Mouse (Mus musculus) C2C12 (cell line): ENCODE results near the gene Gprc5c. TPM values are rescaled to one million over a fixed set of nuclear protein-coding genes. Genes with fewer than 3 reads are reported as not detected.
A peak's percentile ranks its signal among the peaks of the same experiment; 100 is the strongest.

Experiments used
- H3K27me3 ChIP-seq: one replicate; pipeline ENCODE4 v1.6.1; 2011; ENCODE audit not compliant: control insufficient read depth, insufficient read depth, insufficient read length
- H3K36me3 ChIP-seq: one replicate; pipeline ENCODE4 v1.6.1; 2011; ENCODE audit not compliant: control insufficient read depth, insufficient read depth
- H3K4me3 ChIP-seq: one replicate; pipeline ENCODE4 v1.5.1; 2011; ENCODE audit warnings: mild to moderate bottlenecking, control low read depth; ENCODE audit not compliant: poor library complexity, insufficient read depth, severe bottlenecking
- H3K79me2 ChIP-seq: one replicate; pipeline ENCODE4 v1.6.1; 2011; ENCODE audit not compliant: control insufficient read depth, insufficient read depth
- H3K79me3 ChIP-seq: one replicate; pipeline ENCODE4 v1.6.1; 2011; ENCODE audit warnings: low read depth, control low read depth
- H3ac ChIP-seq: one replicate; pipeline ENCODE3; 2011; ENCODE audit warnings: low read depth; ENCODE audit not compliant: control insufficient read depth, insufficient read length
- CEBPB ChIP-seq: IDR thresholded peaks from one replicate; pipeline ENCODE4 v1.6.1; 2011; ENCODE audit warnings: low read depth, mild to moderate bottlenecking, control low read depth, moderate library complexity
- CTCF ChIP-seq: IDR thresholded peaks from one replicate; pipeline ENCODE4 v1.5.1; 2011; ENCODE audit not compliant: control insufficient read depth, insufficient read depth, insufficient read length
- FOSL1 ChIP-seq: IDR thresholded peaks from one replicate; pipeline ENCODE4 v1.8.0; 2011; ENCODE audit warnings: mild to moderate bottlenecking, low read length; ENCODE audit not compliant: poor library complexity, insufficient read depth, severe bottlenecking
- MAX ChIP-seq: IDR thresholded peaks from one replicate; pipeline ENCODE4 v1.6.1; 2011; ENCODE audit warnings: mild to moderate bottlenecking, control low read depth
- MYOD1 ChIP-seq: IDR thresholded peaks from one replicate; pipeline ENCODE4 v1.6.1; 2011; ENCODE audit warnings: low read depth; ENCODE audit not compliant: control insufficient read depth, insufficient read length
- MYOG ChIP-seq: IDR thresholded peaks from one replicate; pipeline ENCODE4 v1.6.1; 2011; ENCODE audit not compliant: control insufficient read depth, insufficient read length; ENCODE audit errors: extremely low read depth
- USF1 ChIP-seq: IDR thresholded peaks from one replicate; pipeline ENCODE4 v1.6.1; 2011; ENCODE audit warnings: low read depth, mild to moderate bottlenecking, control low read depth, moderate library complexity
- polyA plus RNA-seq: library from polyadenylated mRNA; unstranded; fragments of >200 nt; fragmentation: generic; extraction: Trizol; gene quantifications from one replicate; pipeline ENCODE4 v1.2.1, GENCODE M21; 2012; ENCODE audit warnings: missing spikeins

The Gprc5c gene
- polyA plus RNA-seq, 1 experiment = 0.75 TPM

GRCm38 (mm10) chr11:114807686-114808427 is 43.1 kb upstream of the Gprc5c start:
- TF ChIP-seq CEBPB (no peak), MYOD1 (no peak), MYOG (no peak), FOSL1 (no peak), MAX (no peak), USF1 (no peak), CTCF (no peak)
- H3K27me3 ChIP-seq = no peaks in the 10 kb centered on the region
- no peaks in the 10 kb centered on the region for H3K79me3 ChIP-seq
- H3ac ChIP-seq = no peak overlapping the region
- H3K36me3 ChIP-seq = no peaks in the 10 kb centered on the region
- no peaks in the 10 kb centered on the region for H3K79me2 ChIP-seq
- no peak overlapping the region for H3K4me3 ChIP-seq

GRCm38 (mm10) chr11:114809371-114809770 is 41.6 kb upstream of the Gprc5c start:
- TF ChIP-seq FOSL1 (no peak), USF1 (no peak), CTCF (no peak), MAX (no peak), MYOD1 (no peak), MYOG (no peak), CEBPB (no peak)
- H3K79me2 ChIP-seq = no peaks in the 10 kb centered on the region
- H3K36me3 ChIP-seq = no peaks in the 10 kb centered on the region
- no peak overlapping the region for H3ac ChIP-seq
- no peaks in the 10 kb centered on the region for H3K79me3 ChIP-seq
- H3K4me3 ChIP-seq = no peak overlapping the region
- H3K27me3 ChIP-seq = no peaks in the 10 kb centered on the region

- Histone ChIP-seq H3K79me3 (no peaks in the 10 kb centered on the region), H3ac (no peak overlapping the region), H3K27me3 (no peaks in the 10 kb centered on the region), H3K4me3 (no peak overlapping the region), H3K79me2 (no peaks in the 10 kb centered on the region), H3K36me3 (no peaks in the 10 kb centered on the region)
- TF ChIP-seq MYOG (no peak), CEBPB (no peak), USF1 (no peak), FOSL1 (no peak), MAX (no peak), MYOD1 (no peak), CTCF (no peak)
Observed at GRCm38 (mm10) chr11:114810344-114810743, 40.6 kb upstream of the Gprc5c start.

- no peaks in the 10 kb centered on the region for H3K79me3 ChIP-seq
- H3K4me3 ChIP-seq = no peak overlapping the region
- no peaks in the 10 kb centered on the region for H3K79me2 ChIP-seq
- TF ChIP-seq CTCF (peak; percentile 67), MYOG (no peak)
- H3ac ChIP-seq = no peak overlapping the region
- H3K27me3 ChIP-seq = no peaks in the 10 kb centered on the region
- no peaks in the 10 kb centered on the region for H3K36me3 ChIP-seq
Observed at GRCm38 (mm10) chr11:114812731-114813240, 38.2 kb upstream of the Gprc5c start.

- Histone ChIP-seq H3K79me3 (no peaks in the 10 kb centered on the region), H3K79me2 (no peaks in the 10 kb centered on the region), H3K36me3 (no peaks in the 10 kb centered on the region), H3K27me3 (no peaks in the 10 kb centered on the region), H3ac (no peak overlapping the region), H3K4me3 (no peak overlapping the region)
- TF ChIP-seq MYOD1 = no peak
- TF ChIP-seq CEBPB = no peak
- TF ChIP-seq USF1 = no peak
- no peak for TF ChIP-seq MYOG
- no peak for TF ChIP-seq CTCF
- no peak for TF ChIP-seq MAX
- no peak for TF ChIP-seq FOSL1
Observed at GRCm38 (mm10) chr11:114814873-114815592, 35.9 kb upstream of the Gprc5c start.
